Mouse (Mus musculus) small intestine, adult 2 months (tissue): ENCODE data around the gene Slc16a13. TPM values are rescaled to one million over a fixed set of nuclear protein-coding genes. Genes with fewer than 3 reads are reported as not detected.
A peak's percentile ranks its signal among the peaks of the same experiment; 100 is the strongest.

Experiments used
- H3K27ac ChIP-seq: fragments of 200-500 bp; 2 replicates; pipeline ENCODE4 v1.5.1; 2012; ENCODE audit warnings: low read depth, low read length, control low read depth, inconsistent platforms; ENCODE audit not compliant: insufficient read depth
- H3K27me3 ChIP-seq: fragments of 200-500 bp; 2 replicates; pipeline ENCODE4 v1.6.1; 2012; ENCODE audit warnings: mild to moderate bottlenecking, moderate library complexity, low read length, inconsistent platforms; ENCODE audit not compliant: control insufficient read depth, insufficient read depth
- H3K36me3 ChIP-seq: fragments of 200-500 bp; 2 replicates; pipeline ENCODE4 v1.6.1; 2012; ENCODE audit warnings: mild to moderate bottlenecking, low read length, control low read depth, inconsistent platforms; ENCODE audit not compliant: control insufficient read depth, insufficient read depth
- H3K4me1 ChIP-seq: fragments of 200-500 bp; 2 replicates; pipeline ENCODE4 v1.6.1; 2012; ENCODE audit warnings: low read length, inconsistent platforms, mixed read lengths; ENCODE audit not compliant: control insufficient read depth, insufficient read depth, insufficient read length
- H3K4me3 ChIP-seq: fragments of 200-500 bp; 2 replicates; pipeline ENCODE4 v1.5.1; 2012; ENCODE audit warnings: low read depth, mild to moderate bottlenecking, control low read depth, inconsistent platforms, low read length, moderate library complexity
- CTCF ChIP-seq: fragments of 200-500 bp; IDR thresholded peaks from 2 replicates; pipeline ENCODE4 v1.5.1; 2012; ENCODE audit warnings: low read depth, mild to moderate bottlenecking, control low read depth, inconsistent platforms, low read length, moderate library complexity, mixed read lengths; ENCODE audit not compliant: insufficient replicate concordance, insufficient read length; ENCODE audit errors: extremely low read depth
- POLR2A ChIP-seq: fragments of 200-500 bp; IDR thresholded peaks from 2 replicates; pipeline ENCODE4 v1.6.1; 2012; ENCODE audit warnings: low read depth, mild to moderate bottlenecking, control low read depth, inconsistent platforms, low read length, moderate library complexity
- WGBS: fragments of 180-500 bp; shearing (Covaris S2); methylation state at CpG from one replicate; pipeline ENCODE4 v1.1.7; 2018; 5-methylcytosine and 5-hydroxymethylcytosine counted together
- polyA plus RNA-seq: library from polyadenylated mRNA; depleted of rRNA; stranded (reverse); fragments of >200 nt; gene quantifications from 2 replicates; pipeline ENCODE4 v1.2.3, GENCODE M21; 2012; rRNA removed

Gene Slc16a13
- polyA plus RNA-seq, result 3.2 and 4.7 TPM in 2 replicates

DNA sequence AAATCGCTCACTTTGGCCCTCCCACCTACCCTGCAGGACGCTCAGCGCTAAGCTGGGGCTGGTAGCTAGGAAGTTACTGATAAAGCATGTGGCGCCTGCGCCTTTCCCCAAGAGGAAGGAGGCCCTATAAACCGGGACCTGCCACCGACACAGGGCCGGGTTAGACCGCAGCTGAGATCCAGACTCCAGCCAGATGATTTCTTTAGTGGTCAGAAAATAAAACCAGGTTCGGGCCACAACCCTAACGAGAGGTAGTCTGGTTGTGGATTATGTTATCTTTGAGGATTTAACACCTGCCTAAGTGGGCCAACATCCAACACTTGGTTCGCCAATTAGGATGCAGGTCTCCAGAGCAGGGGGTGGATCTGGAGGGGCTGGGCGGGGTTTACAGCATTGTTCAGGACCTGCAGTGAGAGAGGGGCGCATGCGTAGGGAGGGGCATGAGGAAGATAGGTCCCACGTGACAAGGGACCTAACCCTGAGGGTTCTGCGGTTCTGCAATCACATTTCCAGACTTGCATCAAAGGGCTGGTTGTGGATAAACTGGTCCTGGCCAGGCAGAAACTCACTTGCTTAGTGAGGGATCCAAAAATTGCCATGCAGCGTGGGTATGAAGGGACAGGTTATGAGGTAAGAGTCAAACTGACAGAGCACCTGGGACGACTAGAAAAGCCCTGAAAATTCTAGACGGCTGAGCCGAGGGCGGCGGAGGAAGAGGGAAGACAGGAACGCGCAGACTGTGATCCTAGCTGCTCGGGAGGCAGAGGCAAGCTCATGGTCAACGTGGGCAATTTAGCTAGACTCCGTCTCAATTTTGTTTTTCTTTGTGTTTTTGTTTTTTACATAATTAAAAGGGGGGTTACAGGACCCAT is at the start of gene Slc16a13:
Gene Slc16a13, minus strand, starts transcription at position 334 of the 872 bp plus-strand sequence.
- peaks cover 32% of the 10 kb centered on the region for H3K4me1 ChIP-seq
- H3K27me3 ChIP-seq, result no peaks in the 10 kb centered on the region
- under 1% methylated on average over 28 of the region's 28 CpGs for WGBS
- TF ChIP-seq CTCF (no peak), POLR2A (peak; percentile 71; the same call in 1 of the 2 replicates)
- peak within 1 kb of the TSS; percentile 99 for H3K27ac ChIP-seq
- no peaks in the 10 kb centered on the region for H3K36me3 ChIP-seq
- H3K4me3 ChIP-seq, result peak within 1 kb of the TSS; percentile 72

DNA sequence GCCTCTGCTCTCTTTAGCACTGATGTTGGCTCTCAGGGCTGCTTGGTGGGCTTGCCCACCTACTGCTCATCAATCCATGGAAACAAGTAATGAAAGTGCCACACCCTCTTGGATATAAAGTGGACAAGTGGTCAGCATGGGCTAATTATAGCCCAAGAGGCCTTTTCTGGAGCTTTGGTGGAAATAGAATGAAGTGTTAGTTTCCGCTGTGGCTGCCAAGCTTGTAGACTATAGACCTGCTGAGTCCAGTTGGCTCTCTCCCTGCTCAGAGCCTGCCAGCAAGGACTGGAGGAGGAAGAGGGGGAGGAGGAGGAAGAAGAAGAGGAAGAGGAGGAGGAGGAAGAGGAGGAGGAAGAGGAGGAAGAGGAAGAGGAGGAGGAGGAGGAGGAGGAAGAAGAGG is 45.5 kb upstream of the Slc16a13 start:
- no peak for TF ChIP-seq POLR2A
- TF ChIP-seq CTCF, result no peak
- H3K27ac ChIP-seq, result no peak overlapping the region

DNA sequence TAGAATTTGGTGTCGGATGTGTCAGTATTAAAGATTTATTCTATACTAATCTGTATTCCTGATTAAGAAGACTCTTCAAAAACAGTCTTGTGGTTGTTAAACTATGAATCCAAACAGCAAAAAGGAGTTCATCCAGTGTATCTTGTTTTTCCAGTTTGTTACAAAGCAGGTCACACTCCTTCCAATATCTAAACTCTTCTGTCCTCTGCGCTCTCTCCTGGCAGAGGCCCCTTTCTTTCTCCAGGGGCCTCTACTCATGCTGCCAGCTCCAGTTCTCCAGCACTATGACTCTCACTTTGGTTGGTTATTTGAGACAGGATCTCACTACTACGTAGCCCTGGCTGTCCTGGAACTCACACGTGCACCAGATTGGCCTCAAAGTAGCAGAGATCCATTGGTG is 45.0 kb upstream of the Slc16a13 start:
- no peaks in the 10 kb centered on the region for H3K36me3 ChIP-seq
- no peaks in the 10 kb centered on the region for H3K4me1 ChIP-seq
- no peak for TF ChIP-seq POLR2A
- TF ChIP-seq CTCF, result no peak
- H3K27me3 ChIP-seq, result no peaks in the 10 kb centered on the region
- 75% methylated on average over 4 of the region's 4 CpGs for WGBS
- no peak overlapping the region for H3K27ac ChIP-seq
- no peak overlapping the region for H3K4me3 ChIP-seq

More for the DNA sequence above, 45.5 kb upstream of the Slc16a13 start:
- WGBS, result 83% methylated on average over 1 of the region's 1 CpGs
- Histone ChIP-seq H3K27me3 (no peaks in the 10 kb centered on the region), H3K4me1 (no peaks in the 10 kb centered on the region), H3K36me3 (no peaks in the 10 kb centered on the region), H3K4me3 (no peak overlapping the region)

DNA sequence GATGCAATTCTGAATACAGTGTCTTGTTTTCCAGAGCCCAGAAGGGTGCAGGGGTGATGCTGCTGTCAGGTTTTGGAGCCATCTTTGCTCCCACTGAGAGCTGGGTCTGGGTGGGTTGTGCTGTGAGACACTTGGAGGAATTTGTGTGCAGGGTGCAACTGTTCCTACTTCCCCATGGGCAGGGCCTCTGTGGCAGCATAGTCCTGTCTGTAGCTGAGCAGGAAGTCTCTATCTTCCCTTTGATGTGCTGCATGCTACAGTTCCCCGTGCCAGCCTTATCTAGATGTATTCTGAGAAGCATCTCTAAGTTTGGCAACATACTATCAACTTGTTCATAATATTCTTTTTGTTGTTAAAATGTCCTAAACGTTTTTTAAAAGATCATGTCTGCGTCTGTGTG is 44.4 kb upstream of the Slc16a13 start:
- no peaks in the 10 kb centered on the region for H3K4me1 ChIP-seq
- WGBS, result 32% methylated on average over 3 of the region's 3 CpGs
- no peak overlapping the region for H3K27ac ChIP-seq
- no peaks in the 10 kb centered on the region for H3K36me3 ChIP-seq
- H3K4me3 ChIP-seq, result no peak overlapping the region
- H3K27me3 ChIP-seq, result no peaks in the 10 kb centered on the region
- TF ChIP-seq POLR2A, result no peak
- no peak for TF ChIP-seq CTCF

DNA sequence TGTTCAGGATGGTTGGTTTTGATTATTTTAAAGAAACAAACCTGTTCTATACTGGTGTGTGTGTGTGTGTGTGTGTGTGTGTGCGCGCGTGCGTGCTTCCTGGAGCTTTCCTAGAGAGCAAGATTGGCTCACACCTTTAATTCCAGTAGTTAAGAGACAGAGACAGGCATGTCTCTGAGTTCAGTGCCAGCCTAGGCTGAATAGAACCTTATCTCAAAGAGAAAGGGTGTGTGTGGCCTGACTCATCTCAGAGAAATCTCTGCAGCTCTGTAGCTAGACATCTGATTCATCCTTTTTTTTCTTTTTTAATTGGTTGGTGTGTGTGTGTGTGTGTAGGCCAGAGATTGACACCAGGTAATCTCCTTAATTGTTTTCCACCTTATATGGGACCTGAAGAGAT is 38.2 kb upstream of the Slc16a13 start:
- Histone ChIP-seq H3K27me3 (peaks cover 12% of the 10 kb centered on the region), H3K27ac (no peak overlapping the region), H3K4me1 (peaks cover 2% of the 10 kb centered on the region; the same call in 1 of the 2 replicates), H3K36me3 (no peaks in the 10 kb centered on the region), H3K4me3 (no peak overlapping the region)
- TF ChIP-seq POLR2A (no peak), CTCF (no peak)
- 64% methylated on average over 4 of the region's 4 CpGs for WGBS

DNA sequence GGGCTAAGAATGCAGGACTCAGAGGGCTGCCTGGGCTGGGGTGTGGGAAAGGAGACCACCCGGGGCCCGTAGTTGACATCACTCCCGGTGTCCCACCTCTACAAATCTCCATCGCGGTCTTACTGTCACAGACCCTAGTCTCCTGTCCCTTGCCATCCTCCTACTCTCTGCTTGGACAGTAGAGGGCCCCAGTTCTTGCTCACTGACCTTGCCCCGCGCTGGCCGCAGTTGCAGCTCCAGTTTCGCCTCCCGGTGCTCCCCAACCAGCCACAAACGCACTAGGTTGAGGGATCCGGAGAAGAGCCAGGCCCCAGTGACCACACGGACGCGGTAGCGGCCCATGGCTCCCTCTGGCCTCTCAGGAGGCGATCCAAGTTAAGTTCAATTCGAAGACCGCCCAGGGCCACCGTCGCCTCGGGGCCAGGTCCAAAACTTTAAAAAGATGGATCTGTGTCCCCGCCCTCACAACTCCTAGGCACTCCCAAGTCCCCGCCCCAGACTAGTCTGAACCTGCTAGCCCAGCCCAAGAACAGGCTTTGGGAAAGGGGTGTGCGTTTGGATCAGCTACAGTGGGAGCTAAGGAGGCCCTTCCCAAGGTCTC is 34.2 kb upstream of the Slc16a13 start, which contains the start of gene Alox12:
Gene Alox12, minus strand, starts transcription at position 423 of the 601 bp plus-strand sequence.
- TF ChIP-seq POLR2A (no peak), CTCF (peak; percentile 14; the same call in 1 of the 2 replicates)
- no peak within 1 kb of the TSS for H3K27ac ChIP-seq
- WGBS, result 1% methylated on average over 25 of the region's 25 CpGs
- peaks cover 19% of the 10 kb centered on the region for H3K27me3 ChIP-seq
- peaks cover 2% of the 10 kb centered on the region for H3K4me1 ChIP-seq
- peak within 1 kb of the TSS; percentile 45 for H3K4me3 ChIP-seq
- H3K36me3 ChIP-seq, result no peaks in the 10 kb centered on the region

DNA sequence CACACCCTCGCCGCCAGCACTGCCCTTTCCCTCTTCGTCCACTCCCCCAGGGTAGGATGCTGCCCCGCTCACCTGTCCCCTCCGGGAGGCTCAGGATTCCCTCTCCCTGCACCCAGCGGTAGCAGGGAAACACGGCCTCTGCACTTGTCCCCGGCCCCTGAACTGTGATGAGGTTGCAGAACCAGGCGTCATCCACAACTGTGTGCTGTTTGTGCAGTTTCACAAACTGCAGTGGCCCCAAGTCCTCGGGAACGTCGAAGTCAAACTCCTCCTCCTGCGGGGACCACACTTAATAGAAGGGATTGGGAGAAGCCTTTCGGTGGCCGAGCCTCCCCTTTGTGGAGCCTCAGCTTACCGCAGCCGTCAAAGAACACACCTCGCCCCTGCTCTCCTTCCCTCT is 33.5 kb upstream of the Slc16a13 start:
- TF ChIP-seq POLR2A, result no peak
- no peak for TF ChIP-seq CTCF
- H3K27me3 ChIP-seq, result peaks cover 19% of the 10 kb centered on the region
- 3% methylated on average over 18 of the region's 18 CpGs for WGBS
- H3K4me1 ChIP-seq, result peaks cover under 1% of the 10 kb centered on the region
- H3K4me3 ChIP-seq, result peak overlapping the region; percentile 45
- H3K36me3 ChIP-seq, result no peaks in the 10 kb centered on the region
- no peak overlapping the region for H3K27ac ChIP-seq
